Mouse (Mus musculus): Measurements from ENCODE around the gene Fbxl17. TPM values are rescaled to one million over a fixed set of nuclear protein-coding genes. Genes with fewer than 3 reads are reported as not detected.

The Fbxl17 gene
- total and polyA plus RNA-seq, 2 experiments from 2014 or later: 10.7 to 32.0 TPM

- H3K36me3 ChIP-seq (ENCODE audit: insufficient read depth): no peaks in the 10 kb centered on the region
- 30% methylated on average over 5 of the region's 5 CpGs for WGBS
- no peaks in the 10 kb centered on the region for H3K9me3 ChIP-seq (ENCODE audit: low read length)
- H3K9ac ChIP-seq: no peak overlapping the region
- no peaks in the 10 kb centered on the region for H3K27me3 ChIP-seq (ENCODE audit: insufficient read depth, low read length)
- H3K4me3 ChIP-seq (ENCODE audit: low read depth, low read length): no peak overlapping the region
- DNase-seq (no peak), ATAC-seq (no peak)
- no peak overlapping the region for H3K4me2 ChIP-seq (ENCODE audit: low read depth)
- TF ChIP-seq CTCF (IDR thresholded peaks at IDR 0.05; ENCODE audit: low read depth): no peak
- H3K4me1 ChIP-seq (ENCODE audit: insufficient read depth): no peaks in the 10 kb centered on the region
- no peak overlapping the region for H3K27ac ChIP-seq (ENCODE audit: low read depth, low read length)
These were observed 178.5 kb downstream of the Fbxl17 start for GRCm38 (mm10) chr17:63321290-63321689.

DNA sequence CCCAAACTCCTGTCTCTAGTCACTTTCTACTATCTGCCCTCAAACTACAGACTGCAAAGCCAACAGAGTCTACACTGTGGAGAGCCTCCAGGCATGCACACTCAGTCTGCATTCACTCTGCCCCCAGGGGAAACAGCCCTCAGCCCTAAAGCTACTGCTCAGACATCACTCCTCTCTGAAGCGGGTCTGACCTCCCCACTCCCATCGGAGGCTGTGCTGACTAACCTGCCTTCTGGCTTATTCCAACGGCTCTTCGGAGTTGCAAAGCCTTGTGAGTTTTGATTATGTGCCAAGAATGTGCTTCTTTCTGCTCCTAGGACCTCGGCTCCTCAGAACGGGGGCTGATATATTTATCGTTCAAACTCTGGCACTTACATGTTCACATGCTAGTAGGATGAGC lies 182.3 kb downstream of the Fbxl17 start:
- no peak overlapping the region for H3K27ac ChIP-seq (ENCODE audit: low read depth, low read length)
- H3K4me2 ChIP-seq (ENCODE audit: low read depth): no peak overlapping the region
- no peaks in the 10 kb centered on the region for H3K36me3 ChIP-seq (ENCODE audit: insufficient read depth)
- no peak for TF ChIP-seq CTCF (IDR thresholded peaks at IDR 0.05; ENCODE audit: low read depth)
- H3K9me3 ChIP-seq (ENCODE audit: low read length): no peaks in the 10 kb centered on the region
- H3K9ac ChIP-seq: no peak overlapping the region
- H3K4me1 ChIP-seq (ENCODE audit: insufficient read depth): no peaks in the 10 kb centered on the region
- WGBS: 52% methylated on average over 7 of the region's 7 CpGs
- H3K4me3 ChIP-seq (ENCODE audit: low read depth, low read length): no peak overlapping the region
- no peak for DNase-seq
- H3K27me3 ChIP-seq (ENCODE audit: insufficient read depth, low read length): no peaks in the 10 kb centered on the region
- ATAC-seq: no peak

- H3K9me3 ChIP-seq (ENCODE audit: low read length): no peaks in the 10 kb centered on the region
- H3K4me1 ChIP-seq (ENCODE audit: insufficient read depth): no peaks in the 10 kb centered on the region
- peak; percentile 52 for DNase-seq
- no peak overlapping the region for H3K4me2 ChIP-seq (ENCODE audit: low read depth)
- 70% methylated on average over 12 of the region's 12 CpGs for WGBS
- H3K27ac ChIP-seq (ENCODE audit: low read depth, low read length): no peak overlapping the region
- no peak for TF ChIP-seq CTCF (IDR thresholded peaks at IDR 0.05; ENCODE audit: low read depth)
- no peak overlapping the region for H3K4me3 ChIP-seq (ENCODE audit: low read depth, low read length)
- no peaks in the 10 kb centered on the region for H3K36me3 ChIP-seq (ENCODE audit: insufficient read depth)
- peak; percentile 32; the same call in 1 of the 2 replicates for ATAC-seq
- H3K27me3 ChIP-seq (ENCODE audit: insufficient read depth, low read length): no peaks in the 10 kb centered on the region
- H3K9ac ChIP-seq: no peak overlapping the region
These were observed 184.0 kb downstream of the Fbxl17 start for GRCm38 (mm10) chr17:63315646-63316480.

DNA sequence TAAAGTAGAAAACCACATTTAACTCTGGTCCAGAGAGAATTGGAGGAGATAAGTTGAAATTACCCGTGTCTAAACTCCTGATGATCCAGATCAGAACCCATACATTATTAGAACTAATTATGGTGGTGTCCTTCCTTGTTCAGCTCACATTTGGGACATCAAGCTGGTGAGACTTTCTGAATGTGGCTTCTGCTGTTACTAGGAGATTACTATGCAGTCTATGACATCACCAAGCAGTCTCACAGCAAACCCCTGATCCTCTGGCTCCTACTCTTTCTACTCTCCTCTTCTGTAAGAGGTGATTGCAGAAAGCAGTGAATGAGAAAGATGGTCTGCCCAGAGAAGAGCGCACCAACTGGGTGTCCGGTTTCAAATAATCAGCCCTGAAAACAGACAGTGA lies 187.0 kb downstream of the Fbxl17 start:
- Histone ChIP-seq H3K4me3 (ENCODE audit: low read depth, low read length) (no peak overlapping the region), H3K4me2 (ENCODE audit: low read depth) (no peak overlapping the region), H3K27me3 (ENCODE audit: insufficient read depth, low read length) (no peaks in the 10 kb centered on the region), H3K4me1 (ENCODE audit: insufficient read depth) (no peaks in the 10 kb centered on the region), H3K9me3 (ENCODE audit: low read length) (no peaks in the 10 kb centered on the region), H3K27ac (ENCODE audit: low read depth, low read length) (no peak overlapping the region), H3K9ac (no peak overlapping the region), H3K36me3 (ENCODE audit: insufficient read depth) (no peaks in the 10 kb centered on the region)
- TF ChIP-seq CTCF (IDR thresholded peaks at IDR 0.05; ENCODE audit: low read depth): no peak
- 98% methylated on average over 3 of the region's 3 CpGs for WGBS
- ATAC-seq (no peak), DNase-seq (no peak)

GRCm38 (mm10) chr17:63312330-63312729 lies 187.5 kb downstream of the Fbxl17 start:
- DNase-seq: no peak
- TF ChIP-seq CTCF (IDR thresholded peaks at IDR 0.05; ENCODE audit: low read depth): no peak
- ATAC-seq: no peak
- no peak overlapping the region for H3K4me3 ChIP-seq (ENCODE audit: low read depth, low read length)
- 90% methylated on average over 10 of the region's 10 CpGs for WGBS
- no peaks in the 10 kb centered on the region for H3K27me3 ChIP-seq (ENCODE audit: insufficient read depth, low read length)
- H3K9ac ChIP-seq: no peak overlapping the region
- H3K27ac ChIP-seq (ENCODE audit: low read depth, low read length): no peak overlapping the region
- no peak overlapping the region for H3K4me2 ChIP-seq (ENCODE audit: low read depth)
- H3K4me1 ChIP-seq (ENCODE audit: insufficient read depth): no peaks in the 10 kb centered on the region
- H3K9me3 ChIP-seq (ENCODE audit: low read length): no peaks in the 10 kb centered on the region
- no peaks in the 10 kb centered on the region for H3K36me3 ChIP-seq (ENCODE audit: insufficient read depth)

DNA sequence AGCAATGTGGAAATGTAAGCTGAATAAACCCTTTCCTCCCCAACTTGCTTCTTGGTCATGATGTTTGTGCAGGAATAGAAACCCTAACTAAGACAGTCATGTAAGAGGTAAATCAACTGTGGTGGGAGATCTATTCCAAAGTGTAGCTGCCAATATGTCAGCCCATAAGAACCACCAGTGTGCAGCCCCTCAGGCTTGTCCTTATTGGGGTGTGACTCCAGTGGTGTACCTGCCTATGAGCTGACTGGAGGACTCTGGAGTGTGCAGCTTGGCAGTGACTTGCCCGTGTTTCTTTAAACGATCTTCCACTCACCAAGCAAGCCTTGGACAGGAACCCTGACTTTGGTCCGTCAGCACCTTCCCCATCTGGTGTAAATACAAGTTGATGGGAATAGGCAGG lies 188.2 kb downstream of the Fbxl17 start:
- DNase-seq: no peak
- Histone ChIP-seq H3K9ac (no peak overlapping the region), H3K4me1 (ENCODE audit: insufficient read depth) (no peaks in the 10 kb centered on the region), H3K4me3 (ENCODE audit: low read depth, low read length) (no peak overlapping the region), H3K27ac (ENCODE audit: low read depth, low read length) (no peak overlapping the region), H3K4me2 (ENCODE audit: low read depth) (no peak overlapping the region), H3K36me3 (ENCODE audit: insufficient read depth) (no peaks in the 10 kb centered on the region), H3K9me3 (ENCODE audit: low read length) (no peaks in the 10 kb centered on the region), H3K27me3 (ENCODE audit: insufficient read depth, low read length) (no peaks in the 10 kb centered on the region)
- TF ChIP-seq CTCF (IDR thresholded peaks at IDR 0.05; ENCODE audit: low read depth): no peak
- no peak for ATAC-seq
- WGBS: 84% methylated on average over 3 of the region's 3 CpGs

GRCm38 (mm10) chr17:63310021-63310420 lies 189.8 kb downstream of the Fbxl17 start:
- 50% methylated on average over 3 of the region's 3 CpGs for WGBS

More at GRCm38 (mm10) chr17:63310021-63310420, 189.8 kb downstream of the Fbxl17 start:
- H3K9ac ChIP-seq: no peak overlapping the region
- H3K36me3 ChIP-seq (ENCODE audit: insufficient read depth): no peaks in the 10 kb centered on the region
- H3K4me1 ChIP-seq (ENCODE audit: insufficient read depth): no peaks in the 10 kb centered on the region; the same call in 1 of the 2 replicates
- H3K27me3 ChIP-seq (ENCODE audit: insufficient read depth, low read length): no peaks in the 10 kb centered on the region
- DNase-seq (no peak), ATAC-seq (no peak)
- H3K9me3 ChIP-seq (ENCODE audit: low read length): no peaks in the 10 kb centered on the region
- no peak overlapping the region for H3K4me2 ChIP-seq (ENCODE audit: low read depth)
- TF ChIP-seq CTCF (IDR thresholded peaks at IDR 0.05; ENCODE audit: low read depth): no peak
- H3K4me3 ChIP-seq (ENCODE audit: low read depth, low read length): no peak overlapping the region
- H3K27ac ChIP-seq (ENCODE audit: low read depth, low read length): no peak overlapping the region

All from forebrain, postnatal 0 days (tissue).